Mouse (Mus musculus) G1E (cell line): ENCODE measurements around the gene Ski. TPM values are rescaled to one million over a fixed set of nuclear protein-coding genes. Genes with fewer than 3 reads are reported as not detected.

Source experiments
- ATAC-seq: 2 replicates; pipeline ENCODE4 v1.8.0; 2016; ENCODE audit warnings: mild to moderate bottlenecking; ENCODE audit not compliant: insufficient number of reproducible peaks, poor library complexity, low FRiP score, severe bottlenecking; ENCODE audit errors: extremely low read depth
- DNase-seq: peaks from one replicate; pipeline ENCODE4 v3.0.0; 2012; ENCODE audit warnings: low spot score
- H3K27me3 ChIP-seq: 2 replicates; pipeline ENCODE4 v1.6.1; 2012; ENCODE audit warnings: mild to moderate bottlenecking, low read length, inconsistent platforms; ENCODE audit not compliant: insufficient read depth
- H3K36me3 ChIP-seq: replicated peaks from 2 replicates; pipeline ENCODE3; 2012; ENCODE audit warnings: mild to moderate bottlenecking, inconsistent platforms
- H3K4me1 ChIP-seq: 2 replicates; pipeline ENCODE4 v1.6.1; 2012; ENCODE audit warnings: low read depth, low read length, inconsistent platforms, mixed read lengths; ENCODE audit not compliant: insufficient read depth
- H3K4me3 ChIP-seq: 2 replicates; pipeline ENCODE4 v1.5.1; 2012; ENCODE audit warnings: low read depth, mild to moderate bottlenecking, inconsistent platforms, low read length, moderate library complexity, mixed read lengths
- H3K9me3 ChIP-seq: replicated peaks from 2 replicates; pipeline ENCODE4 v1.6.1; 2012; ENCODE audit warnings: inconsistent platforms
- CTCF ChIP-seq: IDR thresholded peaks from 2 replicates; pipeline ENCODE4 v1.5.1; 2012; ENCODE audit warnings: low read depth, low read length, inconsistent platforms, mixed read lengths
- GATA1 ChIP-seq: IDR thresholded peaks from 2 replicates; pipeline ENCODE4 v1.6.1; 2012; ENCODE audit warnings: borderline replicate concordance, low read length, inconsistent platforms, mixed read lengths
- GATA2 ChIP-seq: IDR thresholded peaks from 2 replicates; pipeline ENCODE4 v1.6.1; 2012; ENCODE audit warnings: low read depth, low read length, inconsistent platforms, borderline replicate concordance
- POLR2AphosphoS5 ChIP-seq: IDR thresholded peaks from 2 replicates; pipeline ENCODE4 v1.6.1; 2012; ENCODE audit warnings: low read depth, low read length, inconsistent platforms; ENCODE audit not compliant: insufficient replicate concordance
- TAL1 ChIP-seq: conservative IDR thresholded peaks from 2 replicates; pipeline ENCODE4 v1.6.1; 2012; ENCODE audit warnings: low read depth, low read length, inconsistent platforms, mixed read lengths
- polyA plus RNA-seq: library from polyadenylated mRNA; stranded (reverse); fragments of >175 nt; gene quantifications from 2 replicates; pipeline ENCODE4 v1.2.3, GENCODE M21; 2012
- total RNA-seq, 2 experiments: library from RNA; stranded (forward) in 1 of 2; stranded (reverse) in 1 of 2; fragments of 200-1000 nt in 1 of 2; fragments of >200 nt in 1 of 2; fragmentation: Nextera tagmentation in 1 of 2; gene quantifications; 2 replicates each; pipeline ENCODE4 v1.2.3; 2014 to 2017

Ski gene
- total and polyA plus RNA-seq, 3 experiments: 16.9 to 58.4 (median 40.7) TPM

DNA sequence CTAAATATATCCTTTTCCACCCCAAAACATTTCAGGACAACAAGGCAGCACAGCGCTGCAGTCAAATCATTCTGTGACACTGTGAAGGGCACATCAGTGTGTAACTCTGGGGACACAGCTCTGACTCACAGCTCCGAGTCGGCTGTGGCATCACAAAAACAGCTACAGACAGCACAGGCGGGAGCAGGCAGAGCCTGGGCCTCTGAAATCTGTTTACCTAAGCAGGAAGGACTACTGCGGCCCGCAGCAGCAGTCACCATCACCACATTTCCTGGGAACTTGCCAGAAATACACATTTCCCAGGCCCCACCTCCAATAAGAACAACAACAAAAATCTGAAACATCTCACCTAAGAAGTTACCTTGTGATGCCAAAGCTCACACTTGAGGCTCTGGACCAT, 24.7 kb downstream of the Ski start:
- Histone ChIP-seq H3K27me3 (no peaks in the 10 kb centered on the region), H3K4me3 (no peak overlapping the region), H3K36me3 (peaks cover 59% of the 10 kb centered on the region), H3K4me1 (peaks cover 41% of the 10 kb centered on the region), H3K9me3 (no peaks in the 10 kb centered on the region)
- DNase-seq (no peak), ATAC-seq (no peak)
- TF ChIP-seq TAL1 (no peak), CTCF (no peak), GATA1 (no peak), GATA2 (no peak), POLR2AphosphoS5 (no peak)

GRCm38 (mm10) chr4:155195204-155195603, 27.2 kb downstream of the Ski start:
- peaks cover 63% of the 10 kb centered on the region for H3K36me3 ChIP-seq
- H3K9me3 ChIP-seq: no peaks in the 10 kb centered on the region
- peaks cover 30% of the 10 kb centered on the region for H3K4me1 ChIP-seq
- no peak overlapping the region for H3K4me3 ChIP-seq
- DNase-seq (no peak), ATAC-seq (no peak)
- TF ChIP-seq GATA1 (no peak), CTCF (no peak), GATA2 (no peak), POLR2AphosphoS5 (no peak), TAL1 (no peak)
- H3K27me3 ChIP-seq: no peaks in the 10 kb centered on the region

DNA sequence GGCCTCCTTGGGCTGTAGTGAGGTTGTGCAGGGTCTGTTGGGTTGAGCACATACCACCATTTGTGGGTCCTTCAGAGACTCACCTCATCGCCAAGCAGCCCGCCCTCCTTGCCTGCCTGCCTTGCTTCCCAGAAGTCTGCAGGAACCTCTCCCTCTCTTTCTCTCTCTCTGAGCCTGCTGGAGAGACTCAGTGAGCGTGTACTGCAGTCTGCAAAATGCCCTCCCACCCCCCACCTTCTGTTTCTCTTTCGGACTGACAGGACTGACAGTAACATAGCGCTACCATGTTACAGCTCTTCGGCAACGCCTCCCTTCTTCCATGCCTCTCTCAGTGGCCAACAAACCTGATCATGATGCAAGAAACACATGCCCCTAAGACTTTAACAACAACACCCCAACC, 32.1 kb downstream of the Ski start:
- H3K4me3 ChIP-seq: no peak overlapping the region
- H3K4me1 ChIP-seq: peaks cover 51% of the 10 kb centered on the region
- H3K9me3 ChIP-seq: no peaks in the 10 kb centered on the region
- no peak for ATAC-seq
- no peak for DNase-seq
- H3K36me3 ChIP-seq: peaks cover 59% of the 10 kb centered on the region
- TF ChIP-seq CTCF (no peak), GATA1 (no peak), POLR2AphosphoS5 (no peak), GATA2 (no peak), TAL1 (no peak)
- no peaks in the 10 kb centered on the region for H3K27me3 ChIP-seq

DNA sequence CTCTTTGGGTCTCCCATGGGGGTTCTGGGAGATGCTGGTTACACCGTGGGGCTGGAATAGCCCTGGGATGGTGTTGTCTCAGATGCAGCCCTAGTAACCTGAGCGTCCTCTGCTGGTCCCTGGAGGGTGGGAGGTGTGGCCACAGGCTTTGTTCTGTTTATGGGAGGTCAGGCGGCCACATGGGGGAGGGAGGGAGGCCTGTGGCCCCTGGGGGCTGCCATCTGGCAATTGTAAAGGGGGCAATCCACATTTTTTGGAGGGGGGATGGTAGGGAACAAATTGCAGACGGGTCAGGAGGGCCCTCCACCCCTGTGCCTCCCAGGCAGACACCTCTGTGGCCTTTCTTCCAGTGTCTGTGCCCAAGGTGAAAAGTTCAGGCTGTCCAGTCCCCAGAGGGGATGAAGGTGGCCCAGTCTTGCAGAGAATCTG, 32.7 kb downstream of the Ski start:
- DNase-seq (no peak), ATAC-seq (no peak)
- no peak for TF ChIP-seq CTCF
- TF ChIP-seq GATA2: no peak
- no peak for TF ChIP-seq GATA1
- TF ChIP-seq TAL1: no peak
- TF ChIP-seq POLR2AphosphoS5: no peak
- H3K4me3 ChIP-seq: no peak overlapping the region
- H3K27me3 ChIP-seq: no peaks in the 10 kb centered on the region
- H3K9me3 ChIP-seq: no peaks in the 10 kb centered on the region
- H3K36me3 ChIP-seq: peaks cover 58% of the 10 kb centered on the region
- peaks cover 53% of the 10 kb centered on the region for H3K4me1 ChIP-seq

DNA sequence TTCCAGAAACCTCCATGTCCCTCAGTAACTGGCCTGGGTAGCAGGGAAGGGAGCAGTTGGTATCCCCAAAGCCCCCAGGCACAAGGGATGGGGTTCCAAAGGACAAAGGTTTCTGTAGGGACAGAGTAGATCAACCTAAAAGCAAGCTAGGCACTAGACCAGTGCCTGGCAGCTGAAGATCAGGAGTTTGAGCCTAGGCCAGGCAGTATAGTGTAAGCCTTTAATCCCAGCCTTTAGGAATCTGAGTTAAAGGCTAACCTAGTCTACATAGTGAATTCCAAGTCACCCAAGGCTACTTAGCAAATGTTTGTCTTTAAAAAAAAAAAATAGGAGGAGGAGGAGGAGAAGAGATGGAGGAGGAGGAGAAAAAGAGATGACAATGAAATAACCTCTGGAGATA, 33.6 kb downstream of the Ski start:
- H3K4me1 ChIP-seq: peaks cover 59% of the 10 kb centered on the region
- DNase-seq: no peak
- H3K4me3 ChIP-seq: no peak overlapping the region
- no peak for ATAC-seq
- TF ChIP-seq CTCF (no peak), GATA1 (no peak), POLR2AphosphoS5 (no peak), GATA2 (no peak), TAL1 (no peak)
- peaks cover 62% of the 10 kb centered on the region for H3K36me3 ChIP-seq
- no peaks in the 10 kb centered on the region for H3K27me3 ChIP-seq
- H3K9me3 ChIP-seq: no peaks in the 10 kb centered on the region

DNA sequence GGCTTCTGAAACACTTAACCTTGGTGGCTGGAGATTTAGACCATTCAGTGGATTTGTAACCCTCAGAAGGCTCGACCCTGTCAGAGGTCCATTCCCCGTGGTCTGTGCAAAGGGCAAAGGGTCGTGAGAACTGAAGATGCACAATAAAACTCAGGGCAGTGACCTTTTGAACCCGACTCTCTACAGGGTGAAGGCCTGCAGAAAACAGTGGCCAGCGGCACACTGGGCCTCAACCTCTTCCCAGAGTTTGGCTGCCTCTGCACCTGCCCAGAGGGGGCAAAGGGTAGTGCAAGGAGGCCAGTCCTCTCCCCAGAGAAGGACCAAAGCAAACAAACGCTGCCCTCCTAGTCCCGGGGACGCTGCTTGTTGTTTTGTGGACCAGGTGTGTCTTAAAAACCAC, 34.1 kb downstream of the Ski start:
- TF ChIP-seq POLR2AphosphoS5: no peak
- no peak for TF ChIP-seq GATA1
- no peak for TF ChIP-seq GATA2
- TF ChIP-seq CTCF: no peak
- TF ChIP-seq TAL1: no peak
- no peak for ATAC-seq
- Histone ChIP-seq H3K36me3 (peaks cover 59% of the 10 kb centered on the region), H3K27me3 (no peaks in the 10 kb centered on the region), H3K4me1 (peaks cover 56% of the 10 kb centered on the region), H3K9me3 (no peaks in the 10 kb centered on the region), H3K4me3 (no peak overlapping the region)
- DNase-seq: no peak

- H3K4me3 ChIP-seq: no peak overlapping the region
- peaks cover 47% of the 10 kb centered on the region for H3K36me3 ChIP-seq
- ATAC-seq (peak; percentile 68), DNase-seq (peak; percentile 31)
- TF ChIP-seq CTCF: no peak
- no peaks in the 10 kb centered on the region for H3K9me3 ChIP-seq
- peaks cover 48% of the 10 kb centered on the region for H3K4me1 ChIP-seq
- H3K27me3 ChIP-seq: no peaks in the 10 kb centered on the region
These were observed 35.2 kb downstream of the Ski start for GRCm38 (mm10) chr4:155187192-155187674.
